Mouse (Mus musculus) cerebellum, adult 2 months (tissue): ENCODE measurements at regions not wholly inside any gene's neighbourhood (a gene's known extent, or its start where the extent isn't known, plus 50 kb on each side); places are given as distances from the start of the nearest gene placed in this dataset.

Experiments used
- DNase-seq, 2 experiments: peaks; one replicate each; pipeline ENCODE4 v3.0.0; 2021
- H3K27ac ChIP-seq: fragments of 200-500 bp; 2 replicates; pipeline ENCODE4 v1.5.1; 2012; ENCODE audit warnings: low read length, control low read depth, inconsistent platforms; ENCODE audit not compliant: insufficient read depth
- H3K27me3 ChIP-seq: fragments of 200-500 bp; 2 replicates; pipeline ENCODE4 v1.6.1; 2012; ENCODE audit warnings: inconsistent platforms, mild to moderate bottlenecking, low read length, moderate library complexity; ENCODE audit not compliant: control insufficient read depth, insufficient read depth
- H3K4me1 ChIP-seq: fragments of 200-500 bp; 2 replicates; pipeline ENCODE4 v1.6.1; 2011; ENCODE audit warnings: low read length; ENCODE audit not compliant: control insufficient read depth, insufficient read depth
- H3K4me3 ChIP-seq: fragments of 200-500 bp; replicated peaks from 2 replicates; pipeline ENCODE3; 2011; ENCODE audit warnings: mild to moderate bottlenecking, low read depth, low read length, control low read depth; ENCODE audit not compliant: insufficient read depth
- CTCF ChIP-seq: fragments of 200-500 bp; IDR thresholded peaks from 2 replicates; pipeline ENCODE4 v1.5.1; 2011; ENCODE audit warnings: low read depth, mild to moderate bottlenecking, control low read depth, low read length, moderate library complexity, borderline replicate concordance; ENCODE audit not compliant: insufficient read depth
- POLR2A ChIP-seq: fragments of 200-500 bp; IDR thresholded peaks from 2 replicates; pipeline ENCODE4 v1.6.1; 2011; ENCODE audit warnings: low read length, control low read depth, borderline replicate concordance; ENCODE audit not compliant: insufficient read depth
- WGBS: fragments of 180-500 bp; shearing (Covaris S2); methylation state at CpG from one replicate; pipeline ENCODE4 v1.1.7; 2018; 5-methylcytosine and 5-hydroxymethylcytosine counted together

DNA sequence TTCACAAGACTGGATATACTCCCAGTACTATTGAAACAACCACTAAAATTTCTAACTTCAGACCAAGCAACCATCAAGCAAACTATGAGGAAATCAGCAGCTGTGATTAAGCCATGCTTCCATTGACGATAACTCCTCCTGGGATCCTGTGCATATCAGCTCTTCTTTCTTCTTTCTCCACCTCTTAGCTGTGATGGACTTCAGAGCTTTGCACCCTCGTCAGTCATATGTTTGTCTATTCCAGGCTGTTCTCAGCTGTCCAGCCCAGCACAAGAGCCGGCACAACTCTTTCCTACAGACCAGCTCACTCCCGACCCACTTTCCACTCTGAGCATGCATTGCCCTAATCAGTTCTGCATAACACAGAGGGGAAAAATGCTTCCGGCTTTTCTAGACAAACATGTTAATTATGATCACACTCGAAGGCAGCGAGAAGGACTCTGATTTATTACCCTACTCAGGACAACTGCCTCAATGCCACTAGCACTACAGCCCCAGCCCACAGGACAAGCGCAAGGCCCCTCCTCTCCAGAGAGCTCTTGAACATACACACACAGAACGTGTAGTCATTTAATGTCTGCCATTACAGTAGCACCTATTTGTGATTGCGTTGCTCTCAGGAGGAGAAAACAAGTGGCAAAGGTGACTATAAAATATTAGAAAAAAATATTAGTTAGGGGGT is 190.4 kb upstream of the Pou3f3 start:
- WGBS = 78% methylated on average over 10 of the region's 10 CpGs
- DNase-seq = no peak
- Histone ChIP-seq H3K27me3 (no peaks in the 10 kb centered on the region; the same call in 1 of the 2 replicates), H3K4me1 (no peaks in the 10 kb centered on the region), H3K27ac (no peak overlapping the region), H3K4me3 (no peak overlapping the region)
- no peak for TF ChIP-seq CTCF
- TF ChIP-seq POLR2A = no peak

GRCm38 (mm10) chr1:42514417-42514816 is 181.2 kb upstream of the Pou3f3 start:
- Histone ChIP-seq H3K27ac (no peak overlapping the region), H3K4me3 (no peak overlapping the region), H3K4me1 (no peaks in the 10 kb centered on the region), H3K27me3 (no peaks in the 10 kb centered on the region)
- no peak for DNase-seq
- no peak for TF ChIP-seq CTCF
- 98% methylated on average over 3 of the region's 3 CpGs for WGBS

DNA sequence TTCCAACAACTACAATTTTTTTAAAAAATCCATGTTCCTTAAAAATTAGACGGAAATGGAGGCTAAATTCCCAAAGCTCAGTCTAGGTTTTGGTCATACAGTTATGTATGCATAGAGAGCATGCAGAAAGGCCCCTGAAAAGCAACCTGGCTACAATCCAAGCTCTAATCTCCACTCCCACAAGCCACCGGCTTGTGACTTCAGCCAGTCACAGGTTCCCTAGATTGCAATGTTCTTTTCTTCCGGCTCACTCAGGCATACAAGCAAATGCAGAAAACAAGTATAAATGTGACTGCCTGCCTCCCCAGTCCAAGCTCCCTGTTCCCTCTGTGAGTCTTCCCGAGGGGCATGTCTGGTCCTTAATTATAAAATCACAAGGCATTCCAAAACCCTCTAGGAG is 171.2 kb upstream of the Pou3f3 start:
- H3K27ac ChIP-seq = no peak overlapping the region
- 30% methylated on average over 4 of the region's 4 CpGs for WGBS
- H3K4me1 ChIP-seq = no peaks in the 10 kb centered on the region
- DNase-seq = no peak
- no peak overlapping the region for H3K4me3 ChIP-seq
- H3K27me3 ChIP-seq = no peaks in the 10 kb centered on the region
- no peak for TF ChIP-seq POLR2A
- no peak for TF ChIP-seq CTCF

DNA sequence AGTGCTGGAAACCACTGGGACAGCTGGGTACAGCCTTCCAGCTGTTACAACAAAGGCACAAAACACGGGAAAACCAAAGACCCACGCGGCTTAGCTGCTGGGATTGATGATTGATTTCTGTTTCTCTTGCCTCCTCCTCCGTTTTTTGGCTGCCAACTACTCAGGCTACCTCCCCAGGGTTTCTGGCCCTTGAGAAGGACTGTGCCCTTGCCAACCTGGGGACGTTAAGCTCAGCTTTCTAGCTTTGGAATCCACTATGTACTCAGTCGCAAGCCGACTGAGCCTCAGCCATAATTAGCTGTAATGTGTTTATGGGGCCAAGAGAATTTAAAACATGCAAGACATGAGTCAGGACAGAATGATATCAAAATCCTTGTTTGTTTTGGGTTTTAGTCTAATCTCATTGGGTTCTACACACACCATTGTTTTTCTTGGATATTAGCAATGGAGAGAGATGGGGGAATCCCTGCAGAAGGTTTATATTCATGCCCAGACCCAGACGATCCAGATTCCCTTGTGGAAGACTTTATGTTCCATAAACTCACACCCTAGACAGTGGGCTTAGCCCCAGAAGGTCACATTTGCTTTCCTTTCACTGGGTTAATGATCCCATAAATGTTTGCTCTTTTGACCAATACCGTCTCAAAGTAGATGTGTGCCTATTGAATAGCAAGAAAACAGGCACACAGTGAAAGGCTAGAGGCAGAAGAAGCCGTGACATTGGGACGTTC is 167.7 kb upstream of the Pou3f3 start:
- DNase-seq = no peak
- Histone ChIP-seq H3K4me3 (no peak overlapping the region), H3K4me1 (no peaks in the 10 kb centered on the region), H3K27me3 (no peaks in the 10 kb centered on the region), H3K27ac (no peak overlapping the region)
- no peak for TF ChIP-seq CTCF
- TF ChIP-seq POLR2A = no peak
- WGBS = 48% methylated on average over 11 of the region's 11 CpGs

DNA sequence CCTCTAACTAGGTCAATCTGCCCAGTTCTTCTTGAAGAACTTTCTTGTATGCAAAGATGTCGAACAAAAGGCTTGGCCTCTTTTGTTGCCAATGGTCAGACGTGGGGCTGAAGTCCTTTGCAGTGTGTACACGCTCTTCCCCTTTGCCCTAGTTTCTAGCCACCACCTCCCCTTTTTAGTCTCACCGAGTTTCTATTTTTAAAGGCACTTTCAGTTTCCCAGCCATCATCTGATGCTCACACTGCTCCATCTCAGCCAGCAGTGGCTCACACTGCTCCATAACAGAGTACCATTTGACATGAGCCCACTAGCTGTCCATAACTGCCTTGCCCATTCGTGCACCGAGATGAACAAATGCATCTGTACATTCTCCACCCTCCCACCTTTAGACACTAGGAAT is 162.7 kb upstream of the Pou3f3 start:
- Histone ChIP-seq H3K27me3 (no peaks in the 10 kb centered on the region), H3K4me3 (no peak overlapping the region), H3K4me1 (no peaks in the 10 kb centered on the region), H3K27ac (no peak overlapping the region)
- TF ChIP-seq CTCF (no peak), POLR2A (no peak)
- 77% methylated on average over 6 of the region's 6 CpGs for WGBS
- DNase-seq = no peak

DNA sequence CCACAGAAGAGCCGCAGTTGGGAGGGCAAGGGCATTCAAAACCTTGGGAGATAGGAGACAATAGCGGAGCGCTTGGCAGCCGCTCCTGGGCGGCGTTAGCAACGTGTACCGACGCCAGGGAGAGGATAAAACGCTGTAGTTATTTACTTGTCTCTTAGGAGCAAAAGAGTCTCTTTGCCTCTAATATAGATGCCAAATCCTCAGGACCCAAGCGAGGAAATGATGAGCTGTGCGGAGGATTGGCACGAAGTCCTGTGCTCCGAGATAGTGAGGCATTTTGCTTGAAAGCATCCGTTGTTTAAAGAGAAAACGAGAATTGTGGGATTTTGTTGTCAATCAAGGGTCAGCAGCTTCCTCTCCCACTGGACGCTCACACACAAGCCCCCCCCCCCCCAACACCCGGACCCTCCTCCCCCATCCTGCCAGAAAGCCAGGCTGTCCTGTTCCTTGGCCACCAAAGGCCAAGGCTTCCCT is 156.5 kb upstream of the Pou3f3 start:
- peaks cover 1% of the 10 kb centered on the region; the same call in 1 of the 2 replicates for H3K27me3 ChIP-seq
- H3K4me3 ChIP-seq = peak overlapping the region; percentile 4
- H3K4me1 ChIP-seq = no peaks in the 10 kb centered on the region
- peak; percentile 12 to 35 for DNase-seq
- 3% methylated on average over 18 of the region's 18 CpGs for WGBS
- TF ChIP-seq CTCF (no peak), POLR2A (no peak)
- H3K27ac ChIP-seq = no peak overlapping the region

DNA sequence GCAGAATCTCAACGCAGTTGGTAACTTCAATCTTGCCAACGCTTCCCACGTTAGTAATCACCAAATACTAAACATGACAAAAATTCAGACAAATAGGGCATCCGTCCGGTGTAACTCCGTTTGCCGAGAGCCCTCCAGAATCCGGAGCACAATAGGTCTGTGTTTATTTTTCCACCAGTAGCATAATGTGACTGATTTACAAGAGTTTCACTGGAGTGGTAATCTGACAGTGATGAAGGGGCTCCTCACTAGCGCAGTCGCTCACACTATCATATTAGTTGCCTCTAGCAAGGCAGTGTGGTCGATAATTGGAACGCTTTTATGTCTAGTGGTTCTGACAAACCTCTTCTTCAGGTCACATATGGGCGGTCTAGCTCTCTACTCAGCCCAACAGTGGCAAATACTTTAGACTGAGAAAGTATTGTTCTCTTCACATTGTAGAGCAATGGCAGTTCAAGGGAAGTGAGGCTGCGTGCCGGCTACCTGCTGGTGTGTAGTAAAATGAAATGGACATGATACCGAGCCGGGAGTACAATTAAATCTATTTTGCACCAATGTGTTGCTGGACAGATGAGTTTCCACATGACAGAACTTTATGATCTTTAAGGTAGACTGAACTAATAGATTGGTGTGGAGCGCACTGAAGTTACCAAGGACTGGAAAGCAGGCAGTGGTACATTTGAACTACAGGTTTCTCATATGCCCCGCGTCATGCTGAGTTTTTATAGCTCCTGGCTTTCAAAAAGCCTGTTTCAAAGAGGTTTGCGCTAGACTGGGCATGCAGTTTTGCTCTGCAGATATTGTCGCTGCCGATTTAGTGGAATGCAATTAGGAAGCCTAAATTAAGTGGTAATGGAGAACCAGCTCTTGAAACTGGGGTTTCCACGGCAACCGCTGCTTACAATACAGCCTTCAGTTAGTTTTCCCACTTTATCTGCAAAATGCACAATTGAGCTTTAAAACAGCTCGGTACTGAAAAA is 155.7 kb upstream of the Pou3f3 start:
- H3K27me3 ChIP-seq = peaks cover 1% of the 10 kb centered on the region; the same call in 1 of the 2 replicates
- no peak overlapping the region for H3K27ac ChIP-seq
- no peaks in the 10 kb centered on the region for H3K4me1 ChIP-seq
- TF ChIP-seq POLR2A = no peak
- TF ChIP-seq CTCF = no peak
- DNase-seq = peak in 1 of 2 experiments; percentile 11
- peak overlapping the region; percentile 4 for H3K4me3 ChIP-seq
- WGBS = 13% methylated on average over 26 of the region's 26 CpGs
